Mouse (Mus musculus) thymus, postnatal 0 days (tissue): ENCODE measurements at regions not wholly inside any gene's neighbourhood (a gene's known extent, or its start where the extent isn't known, plus 50 kb on each side); places are given as distances from the start of the nearest gene placed in this dataset.
"Not testable (repeated sequence)": the region's sequence is repeated elsewhere in the genome, so short reads cannot be mapped to it uniquely, and the experiment has no call there.

Experiments used
- DNase-seq: peaks from one replicate; pipeline ENCODE4 v3.0.0-alpha.2; 2015; ENCODE audit warnings: low spot score

GRCm38 (mm10) chr6:6496789-6497188 is 81.7 kb downstream of the Sem1 start:
- DNase-seq: no peak

- no peak for DNase-seq
Measured at GRCm38 (mm10) chr6:6496336-6496735, 82.1 kb downstream of the Sem1 start.

GRCm38 (mm10) chr6:6488191-6488590 is 90.3 kb downstream of the Sem1 start:
- DNase-seq: no peak

- DNase-seq: not testable (repeated sequence)
Measured at GRCm38 (mm10) chr6:6481596-6481995, 96.9 kb downstream of the Sem1 start.

- DNase-seq: no peak
Measured at GRCm38 (mm10) chr6:6470397-6470796, 108.1 kb downstream of the Sem1 start.

- no peak for DNase-seq
Measured at GRCm38 (mm10) chr6:6467526-6467925, 110.9 kb downstream of the Sem1 start.

- no peak for DNase-seq
Measured at GRCm38 (mm10) chr6:6466231-6466630, 112.2 kb downstream of the Sem1 start.

GRCm38 (mm10) chr6:6463807-6464470 is 114.5 kb downstream of the Sem1 start:
- no peak for DNase-seq

- no peak for DNase-seq
Measured at GRCm38 (mm10) chr6:6459918-6460239, 118.6 kb downstream of the Sem1 start.

- no peak for DNase-seq
Measured at GRCm38 (mm10) chr6:6459006-6459917, 119.2 kb downstream of the Sem1 start.

GRCm38 (mm10) chr6:6457726-6458125 is 120.7 kb downstream of the Sem1 start:
- DNase-seq: no peak

- no peak for DNase-seq
Measured at GRCm38 (mm10) chr6:6457001-6457400, 121.5 kb downstream of the Sem1 start.

GRCm38 (mm10) chr6:6455566-6455965 is 122.9 kb downstream of the Sem1 start:
- no peak for DNase-seq

- DNase-seq: no peak
Measured at GRCm38 (mm10) chr6:6454396-6454795, 124.1 kb downstream of the Sem1 start.

GRCm38 (mm10) chr6:6434855-6435254 is 143.6 kb downstream of the Sem1 start:
- DNase-seq: no peak

- DNase-seq: no peak
Measured at GRCm38 (mm10) chr6:6434261-6434802, 144.1 kb downstream of the Sem1 start.

GRCm38 (mm10) chr6:6433179-6433578 is 145.3 kb downstream of the Sem1 start:
- DNase-seq: no peak

GRCm38 (mm10) chr6:6414654-6415610 is 163.5 kb downstream of the Sem1 start:
- DNase-seq: no peak

- DNase-seq: no peak
Measured at GRCm38 (mm10) chr6:6397997-6398396, 180.5 kb downstream of the Sem1 start.

- DNase-seq: no peak
Measured at GRCm38 (mm10) chr6:6389454-6390445, 172.8 kb upstream of the Slc25a13 start.
